Mouse (Mus musculus) neural tube, embryonic 15.5 days (tissue): ENCODE measurements around the gene Ehbp1. TPM values are rescaled to one million over a fixed set of nuclear protein-coding genes. Genes with fewer than 3 reads are reported as not detected.

Experiments used
- ATAC-seq: fragments of 200-750 bp; cut with Nextera tagmentation; 2 replicates; pipeline ENCODE4 v1.8.0; 2017; ENCODE audit warnings: mild to moderate bottlenecking, moderate TSS enrichment, moderate library complexity; ENCODE audit not compliant: low FRiP score
- H3K27ac ChIP-seq: fragments of 300-500 bp; sonication (generic); replicated peaks from 2 replicates; pipeline ENCODE4 v1.5.1; 2015; ENCODE audit warnings: mild to moderate bottlenecking, inconsistent platforms
- H3K27me3 ChIP-seq: fragments of 300-500 bp; sonication (generic); replicated peaks from 2 replicates; pipeline ENCODE4 v1.6.1; 2015; ENCODE audit warnings: inconsistent platforms
- H3K36me3 ChIP-seq: fragments of 300-500 bp; sonication (generic); 2 replicates; pipeline ENCODE4 v1.6.1; 2015; ENCODE audit warnings: inconsistent platforms
- H3K4me1 ChIP-seq: fragments of 300-500 bp; sonication (generic); 2 replicates; pipeline ENCODE4 v1.6.1; 2015; ENCODE audit warnings: inconsistent platforms
- H3K4me2 ChIP-seq: fragments of 300-500 bp; sonication (generic); 2 replicates; pipeline ENCODE4 v1.6.1; 2015; ENCODE audit warnings: inconsistent platforms, mild to moderate bottlenecking, moderate library complexity
- H3K4me3 ChIP-seq: fragments of 300-500 bp; sonication (generic); replicated peaks from 2 replicates; pipeline ENCODE4 v1.5.1; 2015; ENCODE audit warnings: mild to moderate bottlenecking, inconsistent platforms
- H3K9ac ChIP-seq: fragments of 300-500 bp; sonication (generic); replicated peaks from 2 replicates; pipeline ENCODE4 v1.6.1; 2015; ENCODE audit warnings: mild to moderate bottlenecking, inconsistent platforms
- H3K9me3 ChIP-seq: fragments of 300-500 bp; sonication (generic); replicated peaks from 2 replicates; pipeline ENCODE4 v1.6.1; 2016; ENCODE audit warnings: inconsistent platforms
- WGBS: fragments of 180-500 bp; shearing (Covaris S2); methylation state at CpG from one replicate; pipeline ENCODE4 v1.1.7; 2015; ENCODE audit warnings: mixed read lengths; 5-methylcytosine and 5-hydroxymethylcytosine counted together
- polyA plus RNA-seq: library from polyadenylated mRNA; unstranded; fragments of >200 nt; fragmentation: Nextera tagmentation; extraction: Ambion mirVana; gene quantifications from 2 replicates; pipeline ENCODE4 v1.2.1, GENCODE M21; 2015

The Ehbp1 gene
- polyA plus RNA-seq, 1 experiment from 2014 or later = 21.2 TPM

DNA sequence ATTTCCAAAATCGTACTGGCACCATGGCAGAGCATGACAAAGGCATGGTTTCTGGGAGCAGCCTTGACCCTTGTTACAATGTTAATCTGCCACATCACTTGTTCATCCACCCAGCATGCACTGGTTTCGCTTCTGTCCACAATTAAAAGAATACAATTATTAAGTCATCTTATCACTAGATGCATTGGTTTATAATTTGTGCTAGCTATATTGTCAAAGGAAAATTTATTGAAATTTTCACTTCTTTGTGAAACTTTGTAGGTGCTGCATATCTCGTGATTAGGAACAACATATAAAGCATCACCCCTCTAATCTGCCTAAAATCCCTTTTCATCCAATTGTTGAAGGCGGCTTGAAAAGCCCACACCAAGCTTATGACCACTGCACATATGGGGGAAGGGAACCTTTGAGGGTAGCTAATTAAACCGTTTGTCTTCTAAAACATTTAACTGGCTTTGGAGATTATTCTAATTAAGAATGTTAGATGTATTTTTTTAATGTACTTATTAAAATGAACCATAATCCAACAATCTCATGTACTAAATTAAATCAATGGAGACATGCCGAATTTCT lies 302.2 kb downstream of the Ehbp1 start:
- 85% methylated on average over 6 of the region's 6 CpGs for WGBS

DNA sequence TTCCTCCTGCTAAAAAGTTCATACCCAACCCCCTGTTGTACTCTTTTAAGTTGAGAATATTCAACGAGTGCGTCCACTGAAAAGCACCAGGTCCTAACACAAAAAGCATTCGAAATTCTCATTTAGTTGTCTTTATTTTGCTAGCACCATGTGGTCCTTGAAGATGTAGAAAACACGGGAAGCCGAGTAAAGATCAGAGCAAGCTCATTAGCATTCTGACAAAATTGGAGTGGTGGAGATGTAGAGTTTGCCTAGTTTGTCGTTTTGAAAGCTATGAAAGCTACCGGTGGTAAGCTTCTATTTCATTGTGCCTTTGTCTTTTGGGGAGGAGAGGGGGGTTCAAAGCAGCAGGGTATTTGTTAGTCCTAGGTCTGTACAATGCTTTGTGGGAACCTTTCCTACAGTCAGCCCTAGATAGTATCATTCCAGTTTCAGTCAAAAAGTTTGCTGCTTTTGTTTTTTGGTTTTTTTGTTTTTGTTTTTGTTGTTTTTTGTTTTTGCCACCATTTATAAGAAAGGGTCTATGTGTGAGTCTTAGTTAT lies 307.5 kb downstream of the Ehbp1 start:
- H3K27ac ChIP-seq = no peak overlapping the region

More for the DNA sequence above, 302.2 kb downstream of the Ehbp1 start:
- ATAC-seq = no peak
- Histone ChIP-seq H3K36me3 (no peaks in the 10 kb centered on the region), H3K4me3 (no peak overlapping the region), H3K9ac (no peak overlapping the region), H3K9me3 (no peaks in the 10 kb centered on the region), H3K27ac (no peak overlapping the region), H3K27me3 (no peaks in the 10 kb centered on the region), H3K4me1 (no peaks in the 10 kb centered on the region), H3K4me2 (no peak overlapping the region)

DNA sequence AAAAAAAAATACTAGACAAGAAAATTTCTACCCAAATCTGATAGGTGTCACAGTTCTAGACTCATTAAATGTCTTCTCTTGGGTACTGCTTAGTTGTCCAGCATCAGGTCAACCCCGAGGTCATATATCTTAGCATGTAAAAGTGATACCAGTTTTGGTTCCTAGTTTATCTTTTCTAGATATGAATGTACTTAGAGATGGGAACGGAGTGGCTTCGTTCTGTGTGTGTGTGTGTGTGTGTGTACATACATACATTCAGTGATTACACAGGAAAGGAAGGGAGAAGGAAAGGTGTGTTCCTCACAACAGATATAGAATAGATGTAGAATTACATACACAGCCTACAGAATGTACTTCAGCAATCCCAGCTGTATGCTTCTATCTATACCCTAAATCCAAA lies 308.5 kb downstream of the Ehbp1 start:
- Histone ChIP-seq H3K27me3 (no peaks in the 10 kb centered on the region), H3K9ac (no peak overlapping the region), H3K4me3 (no peak overlapping the region), H3K36me3 (no peaks in the 10 kb centered on the region), H3K4me1 (no peaks in the 10 kb centered on the region), H3K27ac (no peak overlapping the region), H3K9me3 (no peaks in the 10 kb centered on the region), H3K4me2 (no peak overlapping the region)
- WGBS = 95% methylated on average over 3 of the region's 3 CpGs
- no peak for ATAC-seq

More for the DNA sequence above, 307.5 kb downstream of the Ehbp1 start:
- no peak overlapping the region for H3K4me2 ChIP-seq
- no peak overlapping the region for H3K4me3 ChIP-seq
- no peaks in the 10 kb centered on the region for H3K4me1 ChIP-seq
- H3K9me3 ChIP-seq = no peaks in the 10 kb centered on the region
- no peaks in the 10 kb centered on the region for H3K27me3 ChIP-seq
- H3K9ac ChIP-seq = no peak overlapping the region
- 28% methylated on average over 7 of the region's 7 CpGs for WGBS
- no peaks in the 10 kb centered on the region for H3K36me3 ChIP-seq
- no peak for ATAC-seq

DNA sequence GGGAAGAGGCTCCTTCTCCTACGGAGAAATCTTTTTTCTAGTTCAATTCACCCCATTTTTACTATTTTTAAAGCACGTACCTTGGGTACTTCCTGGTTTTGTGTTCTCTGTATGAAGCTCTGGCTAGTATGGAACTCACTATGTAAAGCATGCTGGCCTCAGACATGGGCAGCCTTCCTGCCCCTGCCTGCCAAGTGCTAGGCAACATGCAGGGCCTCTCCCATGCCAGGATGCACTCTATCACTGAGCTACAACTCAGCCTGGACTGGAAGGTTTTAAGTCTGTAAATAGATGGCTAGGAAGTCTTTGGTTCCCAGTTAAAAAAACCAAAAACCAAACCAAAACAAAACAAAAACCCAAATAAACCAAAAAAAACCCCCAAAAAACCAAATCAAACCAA lies 321.5 kb downstream of the Ehbp1 start:
- H3K4me2 ChIP-seq = no peak overlapping the region
- H3K9ac ChIP-seq = no peak overlapping the region
- 0 out of 2 replicates have a peak, but pooled peaks cover 10% of the 10 kb centered on the region for H3K36me3 ChIP-seq
- WGBS = 93% methylated on average over 2 of the region's 2 CpGs
- H3K4me3 ChIP-seq = no peak overlapping the region
- no peak overlapping the region for H3K27ac ChIP-seq
- H3K4me1 ChIP-seq = no peaks in the 10 kb centered on the region
- ATAC-seq = no peak
- H3K9me3 ChIP-seq = 0 out of 2 replicates have a peak, but pooled peaks cover 3% of the 10 kb centered on the region
- no peaks in the 10 kb centered on the region for H3K27me3 ChIP-seq

DNA sequence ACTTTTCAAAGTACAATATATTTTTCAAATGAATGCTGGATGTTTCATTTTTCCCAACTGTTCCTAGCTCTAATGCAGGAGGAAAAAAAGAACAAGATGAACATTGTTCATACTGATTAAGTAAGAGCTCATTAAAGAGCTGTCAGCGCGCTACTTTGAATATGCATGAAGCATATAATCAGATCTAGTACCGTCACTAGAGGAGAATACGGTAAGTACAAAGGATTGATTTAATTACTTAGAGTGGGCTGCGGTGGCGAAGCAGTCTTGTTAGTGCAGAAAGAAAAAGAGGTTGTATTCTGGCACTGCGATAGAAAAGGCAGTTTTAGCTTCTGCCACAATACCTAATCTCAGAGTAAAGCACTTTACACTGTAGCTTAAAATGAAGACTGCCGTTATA lies 324.6 kb downstream of the Ehbp1 start:
- H3K27ac ChIP-seq = no peak overlapping the region
- no peak overlapping the region for H3K4me2 ChIP-seq
- no peak overlapping the region for H3K9ac ChIP-seq
- H3K4me1 ChIP-seq = no peaks in the 10 kb centered on the region
- H3K9me3 ChIP-seq = 0 out of 2 replicates have a peak, but pooled peaks cover 3% of the 10 kb centered on the region
- ATAC-seq = no peak
- H3K4me3 ChIP-seq = no peak overlapping the region
- 0 out of 2 replicates have a peak, but pooled peaks cover 3% of the 10 kb centered on the region for H3K27me3 ChIP-seq
- 25% methylated on average over 8 of the region's 8 CpGs for WGBS
- H3K36me3 ChIP-seq = 0 out of 2 replicates have a peak, but pooled peaks cover 10% of the 10 kb centered on the region

DNA sequence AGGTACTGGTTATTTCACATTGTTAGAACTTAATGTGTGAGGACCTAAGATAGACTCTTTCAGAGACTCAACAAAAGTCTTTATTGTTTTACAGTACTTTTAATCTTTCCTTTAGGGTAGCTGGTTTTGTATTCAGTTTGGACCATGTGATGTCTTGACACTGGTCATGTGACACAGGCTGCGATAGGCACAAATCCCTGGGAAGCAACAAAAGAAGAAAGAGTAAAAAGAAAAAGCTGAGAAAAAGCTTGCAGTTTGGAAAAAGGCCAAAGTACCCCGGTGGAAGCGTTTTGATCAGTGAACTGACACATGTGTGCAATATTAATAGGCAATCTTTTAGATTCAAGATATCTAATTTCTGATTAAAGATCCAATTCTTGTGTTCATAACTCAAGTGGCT lies 325.8 kb downstream of the Ehbp1 start:
- Histone ChIP-seq H3K36me3 (0 out of 2 replicates have a peak, but pooled peaks cover 4% of the 10 kb centered on the region), H3K27ac (no peak overlapping the region), H3K4me1 (no peaks in the 10 kb centered on the region), H3K9me3 (0 out of 2 replicates have a peak, but pooled peaks cover 3% of the 10 kb centered on the region), H3K27me3 (peaks cover 4% of the 10 kb centered on the region; the same call in 1 of the 2 replicates), H3K4me3 (no peak overlapping the region), H3K4me2 (no peak overlapping the region), H3K9ac (no peak overlapping the region)
- WGBS = 45% methylated on average over 3 of the region's 3 CpGs
- ATAC-seq = no peak

DNA sequence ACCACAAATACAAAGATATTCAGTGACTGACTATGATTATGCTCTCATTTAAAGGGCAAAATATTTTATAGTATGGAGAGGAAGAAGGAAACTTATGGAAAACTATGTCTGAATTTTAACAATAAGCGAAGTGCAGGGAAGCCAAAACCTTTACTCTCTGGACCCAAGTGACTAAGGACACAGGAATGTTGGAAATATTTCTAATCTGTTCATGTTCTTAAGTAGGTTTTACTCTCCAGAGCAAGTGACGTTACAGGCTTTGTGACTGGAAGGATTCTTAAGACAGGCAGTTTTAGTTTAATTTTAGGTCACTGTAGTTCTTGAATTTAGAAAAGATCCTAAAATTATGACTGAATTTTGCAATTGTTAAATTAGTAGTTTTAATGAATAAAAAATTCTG lies 333.3 kb downstream of the Ehbp1 start:
- no peak for ATAC-seq
- H3K9ac ChIP-seq = no peak overlapping the region
- H3K36me3 ChIP-seq = 0 out of 2 replicates have a peak, but pooled peaks cover 2% of the 10 kb centered on the region
- peaks cover 69% of the 10 kb centered on the region for H3K27me3 ChIP-seq
- WGBS = 38% methylated on average over 2 of the region's 2 CpGs
- no peaks in the 10 kb centered on the region for H3K9me3 ChIP-seq
- no peak overlapping the region for H3K4me2 ChIP-seq
- no peak overlapping the region for H3K4me3 ChIP-seq
- H3K4me1 ChIP-seq = 0 out of 2 replicates have a peak, but pooled peaks cover 4% of the 10 kb centered on the region
- no peak overlapping the region for H3K27ac ChIP-seq

DNA sequence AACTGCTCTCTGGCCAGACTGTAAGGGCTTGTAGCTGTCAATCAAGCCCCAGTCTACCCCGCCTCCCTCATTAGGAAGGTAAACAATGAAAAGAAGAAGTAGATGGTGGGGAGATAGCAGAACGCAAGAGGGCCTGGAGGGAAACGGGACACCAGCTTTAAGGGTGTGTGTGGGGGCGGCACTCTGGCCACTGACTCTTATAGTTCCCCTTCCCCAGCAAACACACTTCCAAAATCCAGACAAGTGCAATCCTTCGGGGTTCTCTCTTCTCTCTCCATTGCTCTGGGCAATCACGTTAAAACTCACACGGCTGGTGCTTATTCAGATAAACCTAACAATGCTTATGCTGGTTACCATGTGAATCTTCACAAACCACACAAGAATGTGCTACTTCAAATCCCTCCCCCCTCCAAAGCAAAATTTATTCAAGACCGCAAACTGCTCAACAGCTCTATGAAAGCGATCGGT lies 333.9 kb downstream of the Ehbp1 start:
- Histone ChIP-seq H3K4me1 (0 out of 2 replicates have a peak, but pooled peaks cover 4% of the 10 kb centered on the region), H3K27me3 (peaks cover 74% of the 10 kb centered on the region), H3K27ac (no peak overlapping the region), H3K9me3 (no peaks in the 10 kb centered on the region), H3K4me3 (no peak overlapping the region), H3K36me3 (0 out of 2 replicates have a peak, but pooled peaks cover 2% of the 10 kb centered on the region), H3K4me2 (no peak overlapping the region), H3K9ac (no peak overlapping the region)
- WGBS = 9% methylated on average over 10 of the region's 10 CpGs
- ATAC-seq = no peak

DNA sequence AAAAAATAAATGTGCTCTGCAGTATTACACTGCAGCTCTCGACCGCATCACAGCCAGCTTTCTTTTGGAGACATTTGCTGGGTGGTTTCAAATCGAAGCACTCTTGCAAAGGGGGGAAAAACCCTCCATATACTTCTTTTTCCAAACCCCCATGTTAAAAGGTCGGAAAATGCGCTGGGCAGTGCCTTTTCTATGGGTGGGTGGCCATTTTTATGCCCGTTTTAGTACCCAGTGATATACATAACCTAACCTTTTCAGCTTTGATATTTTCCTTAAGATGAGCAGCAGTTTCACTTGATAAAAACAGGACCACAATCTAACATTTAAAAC lies 334.3 kb downstream of the Ehbp1 start:
- no peak overlapping the region for H3K4me2 ChIP-seq
- 12% methylated on average over 6 of the region's 6 CpGs for WGBS
- peaks cover 77% of the 10 kb centered on the region for H3K27me3 ChIP-seq
- no peak overlapping the region for H3K27ac ChIP-seq
- no peak overlapping the region for H3K4me3 ChIP-seq
- H3K36me3 ChIP-seq = 0 out of 2 replicates have a peak, but pooled peaks cover 2% of the 10 kb centered on the region
- no peaks in the 10 kb centered on the region for H3K9me3 ChIP-seq
- 0 out of 2 replicates have a peak, but pooled peaks cover 4% of the 10 kb centered on the region for H3K4me1 ChIP-seq
- no peak overlapping the region for H3K9ac ChIP-seq
- ATAC-seq = no peak

DNA sequence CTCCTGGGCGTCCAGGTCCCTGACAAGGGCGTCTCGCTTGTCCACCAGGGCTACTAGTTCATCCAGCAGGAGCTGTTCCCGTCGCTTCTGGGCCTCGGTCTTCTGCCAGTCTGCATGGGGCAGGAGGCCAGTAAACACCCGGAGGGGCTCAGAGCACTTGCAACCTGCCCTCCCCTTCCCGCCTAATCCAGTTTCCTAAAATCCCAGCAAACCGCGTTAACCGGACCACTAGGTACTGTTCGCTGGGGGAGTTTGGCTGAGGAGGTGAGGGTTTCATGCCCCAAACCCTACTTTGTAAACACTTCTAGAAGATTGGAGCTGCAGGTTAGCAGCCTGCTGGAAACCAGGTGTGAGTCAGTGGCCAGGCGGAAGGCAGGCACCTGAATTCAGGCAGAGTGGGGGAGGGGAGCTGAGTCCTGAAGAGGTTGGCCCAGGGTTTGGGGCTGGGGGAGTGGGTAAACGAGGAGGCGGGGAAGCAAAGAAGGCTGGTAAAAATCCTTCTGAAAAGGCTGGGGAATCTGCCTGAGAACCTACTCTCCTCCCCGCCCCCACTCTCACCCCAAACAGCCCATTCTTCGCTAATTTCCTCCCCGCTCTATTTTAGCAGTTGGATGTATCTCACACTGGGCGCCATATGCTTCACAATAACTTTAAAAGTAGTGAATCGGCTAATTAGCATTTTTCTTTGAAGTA lies 334.9 kb downstream of the Ehbp1 start:
- H3K27ac ChIP-seq = no peak overlapping the region
- no peaks in the 10 kb centered on the region for H3K9me3 ChIP-seq
- no peak overlapping the region for H3K4me2 ChIP-seq
- H3K9ac ChIP-seq = no peak overlapping the region
- no peak overlapping the region for H3K4me3 ChIP-seq
- no peak for ATAC-seq
- 0 out of 2 replicates have a peak, but pooled peaks cover 4% of the 10 kb centered on the region for H3K4me1 ChIP-seq
- 15% methylated on average over 20 of the region's 20 CpGs for WGBS
- H3K27me3 ChIP-seq = peaks cover 80% of the 10 kb centered on the region
- H3K36me3 ChIP-seq = 0 out of 2 replicates have a peak, but pooled peaks cover 2% of the 10 kb centered on the region

DNA sequence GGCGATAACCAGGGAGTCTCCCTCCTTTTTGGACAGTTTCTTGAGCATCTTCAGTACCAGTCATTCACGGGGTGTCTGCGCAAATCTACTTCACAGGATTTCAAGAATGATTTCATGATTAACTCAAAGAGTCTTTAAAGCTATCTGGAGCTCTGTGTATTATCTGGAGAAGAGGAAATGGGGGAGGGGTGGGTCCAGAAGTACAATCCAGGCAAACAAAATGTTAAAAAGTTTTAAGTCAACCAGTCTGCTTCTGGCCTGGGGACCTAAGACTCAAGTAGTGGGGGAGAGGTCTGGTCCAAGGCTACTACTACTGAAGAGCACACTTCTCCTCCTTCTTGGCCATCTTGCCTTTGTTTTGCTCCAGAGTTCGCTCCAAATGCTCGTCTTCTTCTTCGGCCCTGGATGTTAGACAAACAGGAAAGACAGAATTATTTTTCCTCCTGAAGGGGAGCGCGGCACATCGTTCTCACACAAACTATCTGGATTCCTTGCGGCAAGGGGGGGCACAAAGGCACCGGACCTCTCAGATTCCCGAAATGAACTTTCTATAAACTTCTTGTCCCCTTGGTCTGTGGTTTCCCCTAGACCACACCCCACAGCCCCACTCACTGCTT lies 335.5 kb downstream of the Ehbp1 start:
- no peak for ATAC-seq
- Histone ChIP-seq H3K36me3 (0 out of 2 replicates have a peak, but pooled peaks cover 2% of the 10 kb centered on the region), H3K27me3 (peaks cover 85% of the 10 kb centered on the region), H3K9ac (no peak overlapping the region), H3K4me3 (no peak overlapping the region), H3K27ac (no peak overlapping the region), H3K4me1 (peaks cover 10% of the 10 kb centered on the region), H3K4me2 (no peak overlapping the region), H3K9me3 (no peaks in the 10 kb centered on the region)
- 45% methylated on average over 12 of the region's 12 CpGs for WGBS
